Mouse (Mus musculus): ENCODE measurements at regions not wholly inside any gene's neighbourhood (a gene's known extent, or its start where the extent isn't known, plus 50 kb on each side); places are given as distances from the start of the nearest gene placed in this dataset.
A peak's percentile ranks its signal among the peaks of the same experiment; 100 is the strongest.

GRCm38 (mm10) chr4:154726636-154727045 is 59.0 kb upstream of the Actrt2 start:
- H3K27ac ChIP-seq (ENCODE audit: low read depth) = no peak overlapping the region
- 28% methylated on average over 3 of the region's 3 CpGs for WGBS
- H3K27me3 ChIP-seq (ENCODE audit: control insufficient read depth, insufficient read depth, low read length) = no peaks in the 10 kb centered on the region
- H3K9me3 ChIP-seq (replicated peaks; ENCODE audit: control insufficient read depth, low read length) = no peaks in the 10 kb centered on the region
- ATAC-seq (ENCODE audit: insufficient read depth, low read depth) (no peak), DNase-seq (ENCODE audit: low spot score) (no peak)
- no peak for TF ChIP-seq CTCF (IDR thresholded peaks at IDR 0.05; ENCODE audit: low read depth)
- TF ChIP-seq EP300 (IDR thresholded peaks at IDR 0.05; ENCODE audit: low read depth) = no peak
- no peak overlapping the region for H3K4me2 ChIP-seq (ENCODE audit: low read depth, low read length)
- H3K9ac ChIP-seq (replicated peaks; ENCODE audit: low read depth, low read length) = no peak overlapping the region
- no peak overlapping the region for H3K4me3 ChIP-seq (ENCODE audit: low read depth, low read length)
- H3K36me3 ChIP-seq (replicated peaks; ENCODE audit: control insufficient read depth, insufficient read depth, low read length) = no peaks in the 10 kb centered on the region
- H3K4me1 ChIP-seq (ENCODE audit: control insufficient read depth, insufficient read depth) = peaks cover 4% of the 10 kb centered on the region

- 72% methylated on average over 7 of the region's 7 CpGs for WGBS
- H3K27me3 ChIP-seq (ENCODE audit: control insufficient read depth, insufficient read depth, low read length) = no peaks in the 10 kb centered on the region
- TF ChIP-seq EP300 (IDR thresholded peaks at IDR 0.05; ENCODE audit: low read depth) (no peak), CTCF (IDR thresholded peaks at IDR 0.05; ENCODE audit: low read depth) (no peak)
- H3K4me1 ChIP-seq (ENCODE audit: control insufficient read depth, insufficient read depth) = peaks cover 4% of the 10 kb centered on the region
- no peak overlapping the region for H3K27ac ChIP-seq (ENCODE audit: low read depth)
- ATAC-seq (ENCODE audit: insufficient read depth, low read depth) (no peak), DNase-seq (ENCODE audit: low spot score) (no peak)
- H3K36me3 ChIP-seq (replicated peaks; ENCODE audit: control insufficient read depth, insufficient read depth, low read length) = no peaks in the 10 kb centered on the region
- no peak overlapping the region for H3K9ac ChIP-seq (replicated peaks; ENCODE audit: low read depth, low read length)
- H3K4me3 ChIP-seq (ENCODE audit: low read depth, low read length) = no peak overlapping the region
- H3K4me2 ChIP-seq (ENCODE audit: low read depth, low read length) = no peak overlapping the region
- no peaks in the 10 kb centered on the region for H3K9me3 ChIP-seq (replicated peaks; ENCODE audit: control insufficient read depth, low read length)
Measured at GRCm38 (mm10) chr4:154727945-154728344, 60.3 kb upstream of the Actrt2 start.

- ATAC-seq (ENCODE audit: insufficient read depth, low read depth) (no peak), DNase-seq (ENCODE audit: low spot score) (no peak)
- peaks cover 4% of the 10 kb centered on the region for H3K4me1 ChIP-seq (ENCODE audit: control insufficient read depth, insufficient read depth)
- no peak overlapping the region for H3K4me2 ChIP-seq (ENCODE audit: low read depth, low read length)
- no peaks in the 10 kb centered on the region for H3K27me3 ChIP-seq (ENCODE audit: control insufficient read depth, insufficient read depth, low read length)
- no peaks in the 10 kb centered on the region for H3K36me3 ChIP-seq (replicated peaks; ENCODE audit: control insufficient read depth, insufficient read depth, low read length)
- H3K4me3 ChIP-seq (ENCODE audit: low read depth, low read length) = no peak overlapping the region
- no peak for TF ChIP-seq CTCF (IDR thresholded peaks at IDR 0.05; ENCODE audit: low read depth)
- TF ChIP-seq EP300 (IDR thresholded peaks at IDR 0.05; ENCODE audit: low read depth) = no peak
- 94% methylated on average over 5 of the region's 5 CpGs for WGBS
- H3K9me3 ChIP-seq (replicated peaks; ENCODE audit: control insufficient read depth, low read length) = no peaks in the 10 kb centered on the region
- no peak overlapping the region for H3K9ac ChIP-seq (replicated peaks; ENCODE audit: low read depth, low read length)
- no peak overlapping the region for H3K27ac ChIP-seq (ENCODE audit: low read depth)
Measured at GRCm38 (mm10) chr4:154730646-154731045, 63.0 kb upstream of the Actrt2 start.

GRCm38 (mm10) chr4:154731345-154731744 is 63.7 kb upstream of the Actrt2 start:
- WGBS = 77% methylated on average over 15 of the region's 15 CpGs
- no peak for ATAC-seq (ENCODE audit: insufficient read depth, low read depth)
- TF ChIP-seq EP300 (IDR thresholded peaks at IDR 0.05; ENCODE audit: low read depth) = no peak
- TF ChIP-seq CTCF (IDR thresholded peaks at IDR 0.05; ENCODE audit: low read depth) = no peak

GRCm38 (mm10) chr4:154736071-154736470 is 68.4 kb upstream of the Actrt2 start:
- Histone ChIP-seq H3K9ac (replicated peaks; ENCODE audit: low read depth, low read length) (no peak overlapping the region), H3K4me3 (ENCODE audit: low read depth, low read length) (no peak overlapping the region), H3K27ac (ENCODE audit: low read depth) (no peak overlapping the region), H3K4me2 (ENCODE audit: low read depth, low read length) (no peak overlapping the region), H3K36me3 (replicated peaks; ENCODE audit: control insufficient read depth, insufficient read depth, low read length) (no peaks in the 10 kb centered on the region), H3K9me3 (replicated peaks; ENCODE audit: control insufficient read depth, low read length) (no peaks in the 10 kb centered on the region), H3K27me3 (ENCODE audit: control insufficient read depth, insufficient read depth, low read length) (no peaks in the 10 kb centered on the region), H3K4me1 (ENCODE audit: control insufficient read depth, insufficient read depth) (no peaks in the 10 kb centered on the region)
- no peak for TF ChIP-seq EP300 (IDR thresholded peaks at IDR 0.05; ENCODE audit: low read depth)
- no peak for TF ChIP-seq CTCF (IDR thresholded peaks at IDR 0.05; ENCODE audit: low read depth)
- 65% methylated on average over 6 of the region's 6 CpGs for WGBS
- DNase-seq (ENCODE audit: low spot score) = no peak
- no peak for ATAC-seq (ENCODE audit: insufficient read depth, low read depth)

More at GRCm38 (mm10) chr4:154731345-154731744, 63.7 kb upstream of the Actrt2 start:
- DNase-seq (ENCODE audit: low spot score) = no peak
- Histone ChIP-seq H3K27me3 (ENCODE audit: control insufficient read depth, insufficient read depth, low read length) (no peaks in the 10 kb centered on the region), H3K4me3 (ENCODE audit: low read depth, low read length) (no peak overlapping the region), H3K9me3 (replicated peaks; ENCODE audit: control insufficient read depth, low read length) (no peaks in the 10 kb centered on the region), H3K9ac (replicated peaks; ENCODE audit: low read depth, low read length) (no peak overlapping the region), H3K4me2 (ENCODE audit: low read depth, low read length) (no peak overlapping the region), H3K27ac (ENCODE audit: low read depth) (no peak overlapping the region), H3K4me1 (ENCODE audit: control insufficient read depth, insufficient read depth) (peaks cover 4% of the 10 kb centered on the region), H3K36me3 (replicated peaks; ENCODE audit: control insufficient read depth, insufficient read depth, low read length) (no peaks in the 10 kb centered on the region)

GRCm38 (mm10) chr4:154741123-154741890 is 73.6 kb upstream of the Actrt2 start:
- no peaks in the 10 kb centered on the region; the same call in 1 of the 2 replicates for H3K27me3 ChIP-seq (ENCODE audit: control insufficient read depth, insufficient read depth, low read length)
- no peaks in the 10 kb centered on the region for H3K9me3 ChIP-seq (replicated peaks; ENCODE audit: control insufficient read depth, low read length)
- no peak for TF ChIP-seq EP300 (IDR thresholded peaks at IDR 0.05; ENCODE audit: low read depth)
- TF ChIP-seq CTCF (IDR thresholded peaks at IDR 0.05; ENCODE audit: low read depth) = 0 out of 2 replicates have a peak, but pooled peaks have one; percentile 8
- DNase-seq (ENCODE audit: low spot score) (no peak), ATAC-seq (ENCODE audit: insufficient read depth, low read depth) (no peak)
- no peak overlapping the region for H3K9ac ChIP-seq (replicated peaks; ENCODE audit: low read depth, low read length)
- no peak overlapping the region for H3K4me2 ChIP-seq (ENCODE audit: low read depth, low read length)
- H3K4me3 ChIP-seq (ENCODE audit: low read depth, low read length) = no peak overlapping the region
- no peak overlapping the region for H3K27ac ChIP-seq (ENCODE audit: low read depth)
- peaks cover 5% of the 10 kb centered on the region; the same call in 1 of the 2 replicates for H3K4me1 ChIP-seq (ENCODE audit: control insufficient read depth, insufficient read depth)
- WGBS = 62% methylated on average over 27 of the region's 27 CpGs
- no peaks in the 10 kb centered on the region for H3K36me3 ChIP-seq (replicated peaks; ENCODE audit: control insufficient read depth, insufficient read depth, low read length)
